Comparison of ENCODE assay signal across 16 mouse cellular contexts in genomic region chr12:36918294-36918876, GRCm38 (mm10).
DNase-seq lines count a peak whose midpoint lies in the region; ATAC-seq lines count a peak whose summit lies in the region.
"Had no signal": no experiment of that assay in that cellular context is flagged by ENCODE, and none has a peak within 500 bp of the region (broad histone marks: within the 10 kb centered on the region; RNA-seq: fewer than 3 reads in every experiment).

No protein-coding gene starts in this region.

- H3K4me2 ChIP-seq in hindbrain, embryonic 12.5 days (replicated peaks), result no peak overlapping the region
- H3K4me2 ChIP-seq in midbrain, embryonic 15.5 days, result no peak overlapping the region
- H3K4me2 ChIP-seq: embryonic facial prominence, embryonic 13.5 days; heart, embryonic 15.5 days; liver, embryonic 15.5 days had no signal

- no peak for DNase-seq in embryonic facial prominence, embryonic 10.5 days (ENCODE audit: low spot score)
- DNase-seq in adrenal gland, adult 8-10 months, result no peak
- DNase-seq in urinary bladder, postnatal 10 days (ENCODE audit: low spot score), result no peak
- no peak for DNase-seq in thymus, postnatal 0 days (ENCODE audit: low spot score)
- DNase-seq: cerebellum, adult 2 months; gastrocnemius, postnatal 25 days; kidney, adult 18-20 months; right cerebral cortex, postnatal 4 days had no signal

- peak; percentile 93 for ATAC-seq in hindbrain, embryonic 12.5 days (ENCODE audit: low FRiP score)
- ATAC-seq in midbrain, embryonic 15.5 days (replicated peaks), result peak; percentile 91

- H3K9me3 ChIP-seq in embryonic facial prominence, embryonic 10.5 days, result no peaks in the 10 kb centered on the region
- H3K9me3 ChIP-seq in hindbrain, embryonic 12.5 days (replicated peaks), result no peaks in the 10 kb centered on the region
- H3K9me3 ChIP-seq in midbrain, embryonic 15.5 days, result no peaks in the 10 kb centered on the region
- H3K9me3 ChIP-seq: embryonic facial prominence, embryonic 13.5 days; heart, embryonic 15.5 days; limb, embryonic 10.5 days; liver, embryonic 15.5 days had no signal

- peaks cover 5% of the 10 kb centered on the region for H3K4me1 ChIP-seq in brown adipose tissue, adult 24 weeks (ENCODE audit: control insufficient read depth, insufficient read depth, insufficient read length, low read length)
- H3K4me1 ChIP-seq in embryonic facial prominence, embryonic 10.5 days, result peaks cover 4% of the 10 kb centered on the region; the same call in 1 of the 2 replicates
- H3K4me1 ChIP-seq in hindbrain, embryonic 12.5 days, result peaks cover 9% of the 10 kb centered on the region; the same call in 1 of the 2 replicates
- H3K4me1 ChIP-seq in midbrain, embryonic 15.5 days, result peaks cover 4% of the 10 kb centered on the region; the same call in 1 of the 2 replicates
- H3K4me1 ChIP-seq: heart, embryonic 15.5 days; liver, embryonic 15.5 days had no signal

- no peak overlapping the region for H3K4me3 ChIP-seq in brown adipose tissue, adult 24 weeks (ENCODE audit: insufficient read depth, low read depth, low read length)
- no peak overlapping the region for H3K4me3 ChIP-seq in embryonic facial prominence, embryonic 10.5 days
- no peak overlapping the region for H3K4me3 ChIP-seq in hindbrain, embryonic 12.5 days
- H3K4me3 ChIP-seq in midbrain, embryonic 15.5 days, result no peak overlapping the region
- H3K4me3 ChIP-seq: embryonic facial prominence, embryonic 13.5 days; heart, embryonic 15.5 days; limb, embryonic 10.5 days; liver, embryonic 15.5 days had no signal

- H3K27ac ChIP-seq in brown adipose tissue, adult 24 weeks (replicated peaks; ENCODE audit: low read depth, low read length), result peak overlapping the region; percentile 89
- H3K27ac ChIP-seq in embryonic facial prominence, embryonic 10.5 days (replicated peaks), result 0 out of 2 replicates have a peak overlapping the region, but pooled peaks have one; percentile 10
- H3K27ac ChIP-seq in hindbrain, embryonic 12.5 days, result peak overlapping the region; percentile 35
- no peak overlapping the region for H3K27ac ChIP-seq in midbrain, embryonic 15.5 days
- H3K27ac ChIP-seq: embryonic facial prominence, embryonic 13.5 days; heart, embryonic 15.5 days; limb, embryonic 10.5 days; liver, embryonic 15.5 days; stomach, postnatal 0 days had no signal

- 37% methylated on average over 5 of the region's 5 CpGs for WGBS in embryonic facial prominence, embryonic 10.5 days
- 27% methylated on average over 5 of the region's 5 CpGs for WGBS in hindbrain, embryonic 12.5 days
- 28% methylated on average over 5 of the region's 5 CpGs for WGBS in midbrain, embryonic 15.5 days

- H3K36me3 ChIP-seq in embryonic facial prominence, embryonic 10.5 days (replicated peaks), result no peaks in the 10 kb centered on the region
- H3K36me3 ChIP-seq in hindbrain, embryonic 12.5 days, result no peaks in the 10 kb centered on the region
- no peaks in the 10 kb centered on the region for H3K36me3 ChIP-seq in midbrain, embryonic 15.5 days (replicated peaks)
- H3K36me3 ChIP-seq: embryonic facial prominence, embryonic 13.5 days; heart, embryonic 15.5 days; limb, embryonic 10.5 days; liver, embryonic 15.5 days had no signal

- H3K27me3 ChIP-seq in embryonic facial prominence, embryonic 10.5 days (replicated peaks; ENCODE audit: low read depth, poor library complexity, severe bottlenecking), result no peaks in the 10 kb centered on the region
- no peaks in the 10 kb centered on the region for H3K27me3 ChIP-seq in hindbrain, embryonic 12.5 days
- no peaks in the 10 kb centered on the region for H3K27me3 ChIP-seq in midbrain, embryonic 15.5 days (replicated peaks)
- H3K27me3 ChIP-seq: embryonic facial prominence, embryonic 13.5 days; heart, embryonic 15.5 days; liver, embryonic 15.5 days had no signal

- H3K9ac ChIP-seq in hindbrain, embryonic 12.5 days, result no peak overlapping the region
- no peak overlapping the region for H3K9ac ChIP-seq in midbrain, embryonic 15.5 days
- H3K9ac ChIP-seq: embryonic facial prominence, embryonic 13.5 days; heart, embryonic 15.5 days; liver, embryonic 15.5 days had no signal
